Mouse (Mus musculus) heart, postnatal 0 days (tissue): ENCODE measurements at regions not wholly inside any gene's neighbourhood (a gene's known extent, or its start where the extent isn't known, plus 50 kb on each side); places are given as distances from the start of the nearest gene placed in this dataset.

Experiments used
- ATAC-seq: fragments of 200-750 bp; cut with Nextera tagmentation; 2 replicates; pipeline ENCODE4 v1.8.0; 2017; ENCODE audit warnings: low read depth, moderate number of reproducible peaks, moderate library complexity; ENCODE audit not compliant: insufficient read depth
- DNase-seq: peaks from one replicate; pipeline ENCODE4 v3.0.0-alpha.2; 2016; ENCODE audit warnings: low spot score
- H3K27ac ChIP-seq: fragments of 300-500 bp; sonication (generic); 2 replicates; pipeline ENCODE4 v1.5.1; 2014; ENCODE audit warnings: low read depth, mild to moderate bottlenecking
- H3K27me3 ChIP-seq: fragments of 300-500 bp; sonication (generic); 2 replicates; pipeline ENCODE4 v1.6.1; 2014; ENCODE audit warnings: low read length, mixed read lengths; ENCODE audit not compliant: control insufficient read depth, insufficient read depth
- H3K36me3 ChIP-seq: fragments of 300-500 bp; sonication (generic); replicated peaks from 2 replicates; pipeline ENCODE4 v1.6.1; 2014; ENCODE audit warnings: low read length, mixed read lengths; ENCODE audit not compliant: control insufficient read depth, insufficient read depth
- H3K4me1 ChIP-seq: fragments of 300-500 bp; sonication (generic); 2 replicates; pipeline ENCODE4 v1.6.1; 2014; ENCODE audit warnings: antibody characterized with exemption; ENCODE audit not compliant: control insufficient read depth, insufficient read depth
- H3K4me2 ChIP-seq: fragments of 300-500 bp; sonication (generic); 2 replicates; pipeline ENCODE4 v1.6.1; 2014; ENCODE audit warnings: low read depth, mild to moderate bottlenecking, low read length, moderate library complexity
- H3K4me3 ChIP-seq: fragments of 300-500 bp; sonication (generic); 2 replicates; pipeline ENCODE4 v1.5.1; 2014; ENCODE audit warnings: low read depth, low read length
- H3K9ac ChIP-seq: fragments of 300-500 bp; sonication (generic); replicated peaks from 2 replicates; pipeline ENCODE4 v1.6.1; 2014; ENCODE audit warnings: low read depth, low read length, mixed read lengths
- H3K9me3 ChIP-seq: fragments of 300-500 bp; sonication (generic); replicated peaks from 2 replicates; pipeline ENCODE4 v1.6.1; 2016; ENCODE audit warnings: low read length; ENCODE audit not compliant: control insufficient read depth
- CTCF ChIP-seq: IDR thresholded peaks from 2 replicates; pipeline ENCODE4 v1.5.1; 2016; ENCODE audit warnings: antibody characterized with exemption, control low read depth, low read depth
- EP300 ChIP-seq: IDR thresholded peaks from 2 replicates; pipeline ENCODE4 v1.6.1; 2016; ENCODE audit warnings: antibody characterized with exemption, low read depth
- WGBS: fragments of 180-500 bp; shearing (Covaris S2); extraction: QIAGEN DNeasy Blood & Tissue Kit; methylation state at CpG from one replicate; pipeline ENCODE4 v1.1.7; 2014; 5-methylcytosine and 5-hydroxymethylcytosine counted together

- Histone ChIP-seq H3K27me3 (no peaks in the 10 kb centered on the region), H3K4me1 (no peaks in the 10 kb centered on the region), H3K27ac (no peak overlapping the region), H3K9me3 (no peaks in the 10 kb centered on the region), H3K4me3 (no peak overlapping the region), H3K36me3 (no peaks in the 10 kb centered on the region), H3K4me2 (no peak overlapping the region), H3K9ac (no peak overlapping the region)
- no peak for ATAC-seq
- TF ChIP-seq EP300, result no peak
- no peak for DNase-seq
- WGBS, result 50% methylated on average over 9 of the region's 9 CpGs
Observed at GRCm38 (mm10) chr3:153790883-153791609, 53.0 kb upstream of the Asb17 start.

DNA sequence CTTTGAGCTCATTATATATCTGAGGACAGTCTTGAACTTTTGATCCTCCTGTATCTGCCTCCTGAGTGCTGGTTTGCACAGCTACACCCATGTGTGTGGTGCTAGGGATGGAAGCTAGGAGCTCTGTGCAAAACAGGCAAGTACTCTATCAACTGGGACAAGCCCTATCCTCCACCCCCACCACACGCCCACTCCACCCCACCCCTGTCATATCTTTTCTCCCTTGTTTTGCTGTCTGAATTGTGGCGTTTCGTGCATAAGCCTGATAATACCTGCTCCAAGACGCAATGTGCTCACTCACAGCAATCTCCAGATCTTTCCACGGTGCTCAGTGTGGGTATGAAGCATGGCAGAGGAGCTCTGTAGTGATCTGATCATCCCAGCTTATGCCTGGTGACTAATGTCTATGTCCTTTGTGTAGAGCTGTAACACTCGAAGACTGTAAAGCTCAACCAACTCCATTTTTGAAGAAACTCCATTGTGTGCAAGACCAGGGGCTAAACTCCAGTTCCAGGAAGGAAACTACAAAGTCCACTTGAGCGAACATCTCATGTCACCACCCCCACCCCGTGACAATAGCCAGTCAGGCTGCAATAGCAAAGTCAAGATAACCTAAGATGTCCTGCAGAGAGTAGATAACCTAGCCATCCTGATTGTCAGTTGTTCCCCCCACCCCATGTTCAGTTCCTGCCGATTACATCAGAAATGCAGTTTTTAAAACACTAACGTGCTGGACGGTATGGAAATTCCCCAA lies 52.2 kb upstream of the Asb17 start:
- ATAC-seq, result peak; percentile 44; the same call in 1 of the 2 replicates
- Histone ChIP-seq H3K27me3 (no peaks in the 10 kb centered on the region), H3K4me2 (no peak overlapping the region), H3K36me3 (no peaks in the 10 kb centered on the region), H3K4me3 (no peak overlapping the region), H3K9ac (no peak overlapping the region), H3K4me1 (no peaks in the 10 kb centered on the region), H3K9me3 (no peaks in the 10 kb centered on the region), H3K27ac (no peak overlapping the region)
- TF ChIP-seq EP300, result no peak
- no peak for TF ChIP-seq CTCF
- WGBS, result 18% methylated on average over 11 of the region's 11 CpGs
- DNase-seq, result peak; percentile 31

DNA sequence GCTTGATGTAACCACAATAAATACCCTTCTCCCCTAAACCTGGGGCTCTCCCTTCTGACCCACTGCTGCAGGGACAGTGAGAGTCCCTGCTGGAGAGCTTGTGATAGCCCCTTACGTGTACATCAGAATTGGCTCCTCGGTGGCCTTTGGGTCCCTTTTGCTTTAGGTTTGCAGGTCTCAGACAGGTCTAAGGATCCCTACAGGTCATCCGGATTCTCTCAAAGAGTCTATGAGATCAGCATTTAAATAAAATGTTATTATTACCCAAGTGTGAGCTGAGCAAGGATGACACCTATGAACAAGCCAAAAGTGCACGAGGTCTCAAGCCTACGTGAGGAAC lies 51.7 kb upstream of the Asb17 start:
- no peak for DNase-seq
- Histone ChIP-seq H3K36me3 (no peaks in the 10 kb centered on the region), H3K4me1 (no peaks in the 10 kb centered on the region), H3K9me3 (no peaks in the 10 kb centered on the region), H3K9ac (no peak overlapping the region), H3K4me2 (no peak overlapping the region), H3K27ac (no peak overlapping the region), H3K4me3 (no peak overlapping the region), H3K27me3 (no peaks in the 10 kb centered on the region)
- TF ChIP-seq EP300 (no peak), CTCF (no peak)
- no peak for ATAC-seq
- 59% methylated on average over 5 of the region's 5 CpGs for WGBS
